Mouse (Mus musculus): ENCODE measurements around the gene Dhrs7c. TPM values are rescaled to one million over a fixed set of nuclear protein-coding genes. Genes with fewer than 3 reads are reported as not detected.

The Dhrs7c gene
- polyA plus RNA-seq, 1 experiment, result not detected

GRCm38 (mm10) chr11:67805538-67805937, 7.6 kb downstream of the Dhrs7c start:
- Histone ChIP-seq H3K4me1 (ENCODE audit: control insufficient read depth, insufficient read depth, low read length) (no peaks in the 10 kb centered on the region), H3K4me3 (ENCODE audit: insufficient read depth, low read length) (no peak overlapping the region), H3K27ac (ENCODE audit: insufficient read depth, low read length) (no peak overlapping the region)
- TF ChIP-seq POLR2A (IDR thresholded peaks at IDR 0.05; ENCODE audit: low read depth, low read length) (no peak), CTCF (IDR thresholded peaks at IDR 0.05; ENCODE audit: borderline replicate concordance, insufficient read depth, low read length) (no peak)

DNA sequence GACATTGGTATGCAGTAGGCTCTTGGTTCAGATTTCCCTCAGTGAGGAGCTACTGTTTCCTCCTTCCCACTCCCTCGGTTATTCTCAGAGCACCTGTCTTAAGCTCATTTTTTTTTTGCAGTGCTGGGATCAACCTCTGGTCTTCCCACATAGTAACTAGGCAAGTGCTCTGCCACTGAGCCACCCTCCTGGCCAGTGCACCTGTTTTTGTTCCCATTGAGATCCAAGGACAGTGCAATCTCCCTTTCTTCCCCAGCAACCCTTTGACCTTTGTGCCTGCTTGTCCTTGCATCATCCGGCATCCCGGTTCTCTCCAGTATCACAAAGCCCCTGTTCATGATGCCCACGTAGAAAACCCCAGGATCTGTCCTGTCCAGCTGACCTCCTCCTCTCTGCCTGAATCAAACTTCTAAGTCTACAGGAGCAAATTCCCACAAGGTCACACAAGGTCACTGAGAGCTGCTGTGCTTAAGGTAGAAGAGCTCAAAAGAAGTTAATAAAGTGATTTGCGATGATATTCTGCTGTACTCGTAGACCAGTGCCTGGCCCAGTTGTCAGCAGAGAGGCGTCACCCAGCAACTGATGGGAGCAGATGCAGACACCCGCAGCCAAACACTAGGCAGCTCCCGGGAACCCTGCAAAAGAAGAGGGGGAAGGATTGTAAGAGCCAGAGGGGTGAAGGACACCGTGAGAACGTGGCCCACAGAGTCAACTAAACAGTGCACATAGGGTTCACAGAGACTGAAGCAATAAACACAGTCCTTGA, 9.0 kb downstream of the Dhrs7c start:
- Histone ChIP-seq H3K4me3 (ENCODE audit: insufficient read depth, low read length) (no peak overlapping the region), H3K27ac (ENCODE audit: insufficient read depth, low read length) (no peak overlapping the region), H3K4me1 (ENCODE audit: control insufficient read depth, insufficient read depth, low read length) (no peaks in the 10 kb centered on the region)
- no peak for TF ChIP-seq CTCF (IDR thresholded peaks at IDR 0.05; ENCODE audit: borderline replicate concordance, insufficient read depth, low read length)
- TF ChIP-seq POLR2A (IDR thresholded peaks at IDR 0.05; ENCODE audit: low read depth, low read length), result no peak

DNA sequence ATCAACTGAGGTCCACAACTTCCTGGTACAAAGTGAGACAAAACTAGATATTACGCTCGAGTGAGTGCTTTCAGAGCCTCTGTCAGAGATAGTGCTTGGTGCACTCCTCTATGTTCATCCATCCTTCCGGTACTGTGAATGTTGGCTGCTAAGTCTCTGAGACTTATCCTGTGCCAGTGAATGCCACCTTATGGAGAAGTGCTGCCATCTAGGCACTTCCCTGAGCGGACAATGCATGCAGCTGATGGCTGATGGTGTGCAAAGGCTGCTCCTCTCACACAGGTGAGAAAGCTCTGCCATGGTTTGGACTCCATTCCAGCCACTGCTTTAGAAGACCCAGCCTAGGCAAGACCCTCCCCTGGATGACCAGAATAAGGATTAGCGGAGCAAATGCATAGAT, 10.1 kb downstream of the Dhrs7c start:
- Histone ChIP-seq H3K4me3 (ENCODE audit: insufficient read depth, low read length) (no peak overlapping the region), H3K4me1 (ENCODE audit: control insufficient read depth, insufficient read depth, low read length) (no peaks in the 10 kb centered on the region), H3K27ac (ENCODE audit: insufficient read depth, low read length) (no peak overlapping the region)
- TF ChIP-seq CTCF (IDR thresholded peaks at IDR 0.05; ENCODE audit: borderline replicate concordance, insufficient read depth, low read length), result no peak; the same call in 1 of the 2 replicates
- no peak for TF ChIP-seq POLR2A (IDR thresholded peaks at IDR 0.05; ENCODE audit: low read depth, low read length)

GRCm38 (mm10) chr11:67811535-67811934, 13.5 kb downstream of the Dhrs7c start:
- TF ChIP-seq CTCF (IDR thresholded peaks at IDR 0.05; ENCODE audit: borderline replicate concordance, insufficient read depth, low read length), result no peak
- TF ChIP-seq POLR2A (IDR thresholded peaks at IDR 0.05; ENCODE audit: low read depth, low read length), result no peak
- H3K4me1 ChIP-seq (ENCODE audit: control insufficient read depth, insufficient read depth, low read length), result no peaks in the 10 kb centered on the region
- no peak overlapping the region for H3K4me3 ChIP-seq (ENCODE audit: insufficient read depth, low read length)
- H3K27ac ChIP-seq (ENCODE audit: insufficient read depth, low read length), result no peak overlapping the region

- H3K4me3 ChIP-seq (ENCODE audit: insufficient read depth, low read length), result no peak overlapping the region
- no peak for TF ChIP-seq CTCF (IDR thresholded peaks at IDR 0.05; ENCODE audit: borderline replicate concordance, insufficient read depth, low read length)
- TF ChIP-seq POLR2A (IDR thresholded peaks at IDR 0.05; ENCODE audit: low read depth, low read length), result no peak
- H3K4me1 ChIP-seq (ENCODE audit: control insufficient read depth, insufficient read depth, low read length), result 0 out of 2 replicates have a peak, but pooled peaks cover 2% of the 10 kb centered on the region
- no peak overlapping the region for H3K27ac ChIP-seq (ENCODE audit: insufficient read depth, low read length)
Measured at GRCm38 (mm10) chr11:67819604-67820003, 21.6 kb downstream of the Dhrs7c start.

DNA sequence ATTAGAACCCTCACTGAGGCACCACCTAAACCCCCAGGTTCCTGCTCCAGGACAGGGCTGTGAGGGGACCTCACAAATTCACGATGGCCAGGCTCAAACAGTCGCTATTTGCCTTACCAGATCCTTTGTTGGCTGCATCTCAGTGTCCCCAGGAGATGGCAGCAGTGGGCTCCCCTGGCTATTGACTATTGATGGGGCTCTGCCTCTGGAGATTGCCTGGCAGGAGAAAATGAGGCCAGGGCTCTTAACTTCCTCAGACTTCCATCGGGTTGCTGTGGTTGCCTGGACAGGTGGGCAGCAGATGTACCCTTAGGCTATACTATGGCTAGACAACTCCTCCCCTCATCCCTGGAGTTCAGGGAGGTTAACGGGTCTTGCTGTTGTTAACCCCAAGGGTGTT, 22.2 kb downstream of the Dhrs7c start:
- Histone ChIP-seq H3K4me1 (ENCODE audit: control insufficient read depth, insufficient read depth, low read length) (0 out of 2 replicates have a peak, but pooled peaks cover 2% of the 10 kb centered on the region), H3K27ac (ENCODE audit: insufficient read depth, low read length) (no peak overlapping the region), H3K4me3 (ENCODE audit: insufficient read depth, low read length) (no peak overlapping the region)
- TF ChIP-seq CTCF (IDR thresholded peaks at IDR 0.05; ENCODE audit: borderline replicate concordance, insufficient read depth, low read length) (peak; percentile 40; the same call in 1 of the 2 replicates), POLR2A (IDR thresholded peaks at IDR 0.05; ENCODE audit: low read depth, low read length) (no peak)

GRCm38 (mm10) chr11:67821560-67821959, 23.6 kb downstream of the Dhrs7c start:
- H3K4me3 ChIP-seq (ENCODE audit: insufficient read depth, low read length), result no peak overlapping the region
- 0 out of 2 replicates have a peak, but pooled peaks cover 2% of the 10 kb centered on the region for H3K4me1 ChIP-seq (ENCODE audit: control insufficient read depth, insufficient read depth, low read length)
- TF ChIP-seq POLR2A (IDR thresholded peaks at IDR 0.05; ENCODE audit: low read depth, low read length) (no peak), CTCF (IDR thresholded peaks at IDR 0.05; ENCODE audit: borderline replicate concordance, insufficient read depth, low read length) (no peak)
- no peak overlapping the region for H3K27ac ChIP-seq (ENCODE audit: insufficient read depth, low read length)

GRCm38 (mm10) chr11:67828360-67829059, 30.5 kb downstream of the Dhrs7c start:
- Histone ChIP-seq H3K4me1 (ENCODE audit: control insufficient read depth, insufficient read depth, low read length) (no peaks in the 10 kb centered on the region), H3K4me3 (ENCODE audit: insufficient read depth, low read length) (no peak overlapping the region), H3K27ac (ENCODE audit: insufficient read depth, low read length) (no peak overlapping the region)
- no peak for TF ChIP-seq CTCF (IDR thresholded peaks at IDR 0.05; ENCODE audit: borderline replicate concordance, insufficient read depth, low read length)
- TF ChIP-seq POLR2A (IDR thresholded peaks at IDR 0.05; ENCODE audit: low read depth, low read length), result no peak

GRCm38 (mm10) chr11:67829530-67829929, 31.5 kb downstream of the Dhrs7c start:
- H3K4me3 ChIP-seq (ENCODE audit: insufficient read depth, low read length), result no peak overlapping the region
- H3K27ac ChIP-seq (ENCODE audit: insufficient read depth, low read length), result no peak overlapping the region
- no peaks in the 10 kb centered on the region for H3K4me1 ChIP-seq (ENCODE audit: control insufficient read depth, insufficient read depth, low read length)
- no peak for TF ChIP-seq POLR2A (IDR thresholded peaks at IDR 0.05; ENCODE audit: low read depth, low read length)
- no peak for TF ChIP-seq CTCF (IDR thresholded peaks at IDR 0.05; ENCODE audit: borderline replicate concordance, insufficient read depth, low read length)

GRCm38 (mm10) chr11:67831820-67832219, 33.8 kb downstream of the Dhrs7c start:
- Histone ChIP-seq H3K4me1 (ENCODE audit: control insufficient read depth, insufficient read depth, low read length) (no peaks in the 10 kb centered on the region), H3K27ac (ENCODE audit: insufficient read depth, low read length) (no peak overlapping the region), H3K4me3 (ENCODE audit: insufficient read depth, low read length) (no peak overlapping the region)
- TF ChIP-seq CTCF (IDR thresholded peaks at IDR 0.05; ENCODE audit: borderline replicate concordance, insufficient read depth, low read length), result no peak
- TF ChIP-seq POLR2A (IDR thresholded peaks at IDR 0.05; ENCODE audit: low read depth, low read length), result no peak

All from embryonic fibroblast, embryonic 13.5 days (primary cell).